Mouse (Mus musculus) testis, postnatal 10 days (tissue): Measurements from ENCODE around the gene Atg2a.

ENCODE experiments used
- DNase-seq: peaks from one replicate; pipeline ENCODE4 v3.0.0; 2021; ENCODE audit warnings: low spot score

Atg2a gene

GRCm38 (mm10) chr19:6247526-6248300 is 6.2 kb downstream of the Atg2a start:
- DNase-seq: no peak

DNA sequence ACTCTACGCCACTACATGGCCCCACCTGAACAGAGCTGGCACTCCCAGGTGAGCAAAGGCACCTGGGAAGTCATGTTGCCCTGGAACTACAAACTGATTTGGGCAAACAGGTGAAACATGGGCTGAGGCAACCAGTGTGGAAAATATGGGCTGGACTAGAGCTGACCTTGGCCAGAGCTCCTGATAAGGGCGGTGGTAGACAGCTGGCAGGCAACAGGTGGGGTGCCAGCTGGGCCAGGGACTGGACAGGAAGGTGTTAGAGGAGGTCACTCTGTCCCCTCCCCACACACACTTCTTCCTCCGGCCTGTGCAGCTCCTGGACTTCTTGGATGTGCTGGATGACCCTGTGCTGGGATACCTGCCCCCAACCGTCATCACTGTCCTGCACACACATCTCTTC is 11.6 kb downstream of the Atg2a start:
- no peak for DNase-seq

DNA sequence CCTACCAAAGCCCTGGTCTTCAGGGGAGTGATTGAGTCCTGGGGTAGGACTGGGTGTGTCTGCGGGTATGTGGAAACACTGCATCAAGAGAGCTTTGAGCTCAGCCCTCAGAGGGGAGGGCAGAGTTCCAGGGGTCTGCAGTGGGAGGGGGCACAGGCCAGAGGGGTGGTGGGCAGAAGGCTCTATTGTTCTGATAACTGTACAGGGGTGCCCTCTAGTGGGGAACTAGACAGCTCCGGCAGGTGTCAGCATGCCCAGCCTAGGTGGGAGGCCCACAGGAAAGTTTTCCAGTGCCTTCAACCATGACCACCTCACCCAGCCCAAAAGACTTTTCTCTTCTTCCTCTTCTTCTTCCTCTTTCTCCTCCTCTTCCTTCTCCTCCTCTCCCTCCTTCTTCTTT is 19.0 kb downstream of the Atg2a start:
- DNase-seq: no peak

DNA sequence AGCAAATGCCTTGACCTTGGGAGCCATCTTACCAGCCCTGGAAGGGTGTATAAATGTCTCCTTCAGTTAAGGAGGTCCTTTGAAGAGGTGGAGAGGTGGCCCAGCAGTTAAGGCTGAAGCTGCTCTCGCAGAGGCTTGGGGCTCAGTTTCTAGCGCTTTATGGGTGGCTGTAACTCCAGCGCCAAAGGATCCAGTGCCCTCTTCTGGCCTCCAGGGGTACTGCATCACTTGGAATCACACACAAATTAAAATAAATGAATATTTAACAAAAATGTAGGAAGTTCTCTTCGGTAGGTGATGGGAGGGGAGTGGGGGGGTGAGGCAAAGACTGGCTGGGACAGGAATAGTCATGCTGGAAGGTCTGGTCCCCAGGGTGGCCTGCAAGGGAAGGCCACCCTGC is 19.5 kb downstream of the Atg2a start:
- DNase-seq: no peak

DNA sequence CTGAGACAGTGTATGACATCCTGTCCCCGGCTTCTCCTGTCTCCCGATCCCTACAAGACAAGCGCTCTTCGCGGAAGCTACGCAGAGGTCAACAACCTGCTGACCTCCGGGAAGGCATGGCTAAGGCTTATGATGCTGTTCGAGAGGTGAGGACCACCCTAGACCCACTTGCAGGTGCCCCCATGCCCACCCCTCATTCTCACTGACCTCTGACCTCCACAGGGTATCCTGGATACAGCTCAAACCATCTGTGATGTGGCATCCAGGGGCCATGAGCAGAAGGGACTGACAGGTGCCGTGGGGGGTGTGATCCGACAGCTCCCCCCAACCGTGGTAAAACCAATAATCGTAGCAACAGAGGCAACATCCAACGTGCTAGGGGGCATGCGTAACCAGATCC is 19.9 kb downstream of the Atg2a start:
- no peak for DNase-seq

GRCm38 (mm10) chr19:6262222-6262621 is 20.8 kb downstream of the Atg2a start:
- DNase-seq: peak; percentile 86

DNA sequence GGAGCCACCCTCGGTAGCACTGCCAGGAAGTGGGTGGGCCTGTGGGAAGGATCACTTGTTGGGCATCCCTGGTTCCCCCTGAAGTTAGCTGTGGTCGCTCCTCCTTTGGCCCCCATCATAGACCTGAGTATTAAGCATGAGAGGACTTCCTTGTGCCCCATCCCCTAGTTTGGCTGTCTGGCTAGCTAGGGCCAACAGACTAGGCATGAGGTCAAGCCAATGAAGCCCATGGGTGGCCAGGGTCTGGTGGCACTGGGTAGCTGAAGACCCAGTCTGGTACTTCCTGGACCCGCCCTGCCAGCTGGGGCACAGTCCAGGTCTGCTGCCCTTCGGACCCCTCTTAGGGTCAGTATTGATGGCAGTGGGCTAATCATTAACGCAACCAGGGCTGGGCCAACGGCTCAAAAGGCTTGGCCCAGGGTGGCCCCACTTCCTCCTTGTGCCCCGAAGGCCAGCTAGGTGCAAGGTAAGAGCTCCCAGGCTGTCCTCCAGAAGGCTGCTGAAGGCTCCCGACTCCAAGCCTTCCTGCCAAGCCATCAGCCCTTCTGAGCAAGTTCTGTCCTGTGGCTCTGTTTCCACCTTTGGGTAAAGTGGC is 21.5 kb downstream of the Atg2a start:
- DNase-seq: no peak

GRCm38 (mm10) chr19:6264200-6264599 is 22.7 kb downstream of the Atg2a start:
- DNase-seq: no peak

- no peak for DNase-seq
Observed at GRCm38 (mm10) chr19:6264945-6265344, 23.5 kb downstream of the Atg2a start.

DNA sequence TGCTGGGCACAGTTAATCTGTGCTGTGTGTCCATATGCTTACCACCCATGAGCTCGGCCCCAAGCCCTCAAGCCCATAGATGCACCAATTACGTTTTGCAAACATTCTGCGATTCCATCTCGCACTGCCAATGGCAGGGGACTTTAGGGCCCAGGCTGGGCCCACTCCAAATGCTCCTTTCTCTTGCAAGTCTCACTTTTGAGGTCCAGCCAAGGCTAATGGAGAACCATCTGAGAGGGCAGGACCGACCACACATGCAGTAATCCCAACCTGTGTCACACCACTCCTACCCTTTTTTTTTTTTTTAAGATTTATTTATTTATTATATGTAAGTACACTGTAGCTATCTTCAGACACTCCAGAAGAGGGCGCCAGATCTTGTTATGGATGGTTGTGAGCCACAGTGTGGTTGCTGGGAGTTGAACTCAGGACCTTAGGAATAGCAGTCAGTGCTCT is 24.3 kb downstream of the Atg2a start:
- no peak for DNase-seq

DNA sequence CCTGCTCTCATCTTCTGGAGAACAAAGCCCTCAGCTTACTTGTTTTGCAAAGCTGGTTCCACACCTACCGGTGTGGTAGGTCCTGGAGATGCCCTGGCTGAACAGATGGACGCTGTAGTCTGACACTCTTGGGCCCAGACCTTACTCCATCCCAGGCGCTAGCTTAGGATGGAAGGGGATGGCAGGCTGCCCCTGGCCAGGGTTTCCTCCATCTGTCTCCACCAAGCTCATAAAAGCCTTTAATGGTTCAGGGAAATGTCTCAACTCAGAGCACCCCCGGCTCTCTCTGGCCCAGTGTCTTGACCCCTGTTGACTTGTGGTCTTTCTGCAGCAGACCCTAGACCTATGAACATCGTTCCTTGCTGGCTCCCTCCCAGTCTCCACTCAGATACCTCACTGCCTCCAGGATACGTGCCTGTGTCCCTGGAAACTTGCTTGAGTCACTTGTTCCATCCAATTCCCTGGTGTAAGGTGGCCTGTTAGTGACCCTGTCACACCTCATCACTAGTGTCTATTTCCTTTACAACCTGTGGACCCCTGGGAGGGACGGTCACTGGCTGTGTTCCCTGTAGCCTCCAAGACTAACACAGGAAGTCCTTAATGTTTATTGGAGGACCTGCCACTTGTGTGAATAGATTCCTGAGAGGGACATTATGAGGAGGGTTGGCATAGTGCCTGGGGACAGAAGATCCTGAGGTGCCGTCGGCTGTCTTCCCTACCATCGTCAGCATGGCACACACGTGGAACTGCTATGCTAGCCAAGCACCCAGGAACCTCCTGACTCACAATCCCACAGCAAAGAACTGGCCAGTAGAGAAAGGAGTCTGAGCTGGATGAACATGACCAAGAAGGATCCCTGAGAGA is 26.1 kb downstream of the Atg2a start:
- DNase-seq: no peak

DNA sequence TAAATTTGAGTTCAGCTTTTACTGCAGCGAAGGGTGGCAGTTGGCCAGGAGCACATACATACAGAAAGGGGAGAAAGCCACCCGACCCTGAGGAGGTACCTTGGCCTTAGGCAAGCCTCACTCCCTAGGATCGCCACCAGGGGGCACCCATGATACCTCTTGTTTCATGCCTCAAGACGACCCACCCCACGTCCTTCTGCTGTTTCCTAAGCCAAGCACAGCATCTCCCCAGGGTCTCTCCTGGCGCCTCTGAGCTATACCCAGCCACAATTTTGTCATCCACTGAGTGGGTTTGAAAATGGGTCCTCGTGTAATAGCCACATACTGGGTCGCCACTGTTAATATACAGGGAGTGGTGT is 26.7 kb downstream of the Atg2a start:
- DNase-seq: peak; percentile 94

DNA sequence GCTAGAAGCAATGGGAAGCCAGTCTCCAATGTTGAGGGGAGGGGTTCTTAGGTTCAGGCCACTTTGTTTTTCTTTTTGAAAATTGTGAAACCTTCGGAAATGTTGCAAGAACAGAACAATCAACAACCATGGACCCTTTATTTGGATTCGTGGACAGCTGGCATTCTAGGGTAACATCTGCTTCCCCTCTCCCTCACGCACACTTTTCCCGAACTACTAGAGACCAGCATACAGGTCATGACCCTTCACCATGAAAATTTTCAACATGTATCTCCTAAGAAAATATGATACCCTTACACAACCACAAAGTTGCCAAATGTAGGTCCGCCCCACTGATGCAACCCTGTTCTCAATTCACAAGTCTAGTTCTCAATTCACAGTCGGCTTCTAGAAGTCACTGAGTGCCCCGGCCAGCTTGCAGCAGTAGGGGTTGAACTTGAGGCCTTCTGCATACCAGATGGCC is 27.2 kb downstream of the Atg2a start:
- DNase-seq: no peak

DNA sequence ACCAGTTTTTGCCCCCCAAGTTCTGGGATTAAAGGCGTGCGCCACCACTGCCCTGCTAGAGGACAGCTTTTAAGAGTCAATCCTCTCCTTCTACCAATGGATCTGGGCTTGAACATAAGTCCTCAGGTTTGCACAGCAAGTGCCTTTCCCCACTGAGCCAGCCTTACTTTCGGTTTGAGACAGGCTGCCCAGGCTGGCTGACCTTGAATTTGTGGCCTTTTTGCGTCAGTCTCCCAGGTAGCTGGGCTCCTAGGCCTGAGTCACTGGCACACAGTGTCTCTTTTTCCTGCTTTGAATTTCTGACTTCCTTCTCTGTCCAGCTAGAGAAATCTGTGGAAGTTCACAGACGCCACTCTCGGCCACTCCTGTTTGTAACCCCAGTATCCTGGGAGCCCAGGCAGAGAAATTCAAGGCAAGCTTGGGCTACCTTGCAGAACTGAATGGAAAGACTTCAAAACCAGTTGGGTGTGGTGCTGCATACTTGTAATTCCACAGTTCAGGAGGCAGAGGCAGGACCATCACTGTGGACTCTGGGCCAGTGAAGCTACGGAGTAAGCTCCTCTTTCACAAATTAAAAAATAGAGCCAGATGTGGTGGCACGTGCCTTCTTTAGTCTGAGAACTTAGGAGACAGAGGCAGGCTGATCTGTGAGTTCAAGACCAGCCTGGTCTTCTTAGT is 28.5 kb downstream of the Atg2a start:
- no peak for DNase-seq

DNA sequence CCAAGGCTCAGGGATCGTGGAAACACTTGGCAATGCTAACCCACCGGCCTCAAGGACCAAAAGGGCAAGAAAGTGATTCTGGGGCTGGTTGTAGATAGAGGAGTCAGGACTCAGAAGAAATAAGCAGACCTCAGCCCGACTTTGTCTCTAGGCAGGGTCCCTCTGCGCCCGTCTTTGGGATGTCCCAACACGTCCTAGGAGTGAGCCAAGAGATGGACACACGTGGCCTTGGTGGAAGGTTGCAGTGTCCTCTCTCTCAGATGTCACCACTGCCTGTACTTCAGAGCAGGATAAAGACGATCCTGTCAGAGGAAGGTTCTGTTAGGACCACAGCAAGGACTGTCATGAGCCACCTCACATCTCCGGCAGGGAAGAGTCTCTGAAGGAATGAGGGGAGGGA is 29.2 kb downstream of the Atg2a start:
- no peak for DNase-seq

DNA sequence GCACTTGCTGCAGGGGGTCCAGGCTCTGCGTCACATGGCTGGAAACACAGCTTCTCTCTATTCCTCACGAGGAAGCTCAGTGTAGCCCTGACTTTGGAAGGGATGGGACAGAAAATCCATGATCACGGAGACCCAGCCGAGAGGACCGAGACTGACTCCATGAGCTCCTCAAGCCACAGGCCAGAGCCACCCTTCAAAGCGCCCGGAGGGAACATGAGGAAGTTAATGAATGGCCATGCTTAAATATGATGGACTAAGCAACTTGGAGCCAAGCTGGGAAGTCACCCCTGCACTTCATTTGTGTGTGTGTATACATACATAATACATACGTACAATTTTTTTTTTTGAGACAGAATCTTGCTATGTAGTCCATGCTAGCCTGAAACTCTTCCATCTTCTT is 29.7 kb downstream of the Atg2a start:
- no peak for DNase-seq

- no peak for DNase-seq
Observed at GRCm38 (mm10) chr19:6272053-6272452, 30.6 kb downstream of the Atg2a start.

- no peak for DNase-seq
Observed at GRCm38 (mm10) chr19:6272738-6273137, 31.3 kb downstream of the Atg2a start.

DNA sequence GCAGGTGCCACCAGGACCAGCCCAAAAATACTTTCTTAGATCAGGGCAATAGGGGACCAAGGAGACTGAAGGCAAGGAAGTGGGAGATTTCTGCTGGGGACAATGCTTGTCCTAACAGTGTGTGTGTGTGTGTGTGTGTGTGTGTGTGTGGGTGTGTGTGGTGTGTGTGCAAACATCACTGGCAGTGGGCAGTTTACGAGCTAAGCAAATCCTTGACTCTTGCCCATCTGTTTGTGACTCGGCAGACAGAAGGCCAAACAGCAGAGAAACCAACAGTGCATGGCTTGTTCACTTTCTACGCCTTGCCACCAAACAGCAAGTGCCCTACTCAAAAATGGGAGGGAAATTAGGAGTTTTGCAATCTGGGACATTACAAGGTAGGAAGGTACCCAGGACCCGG is 32.1 kb downstream of the Atg2a start:
- no peak for DNase-seq

DNA sequence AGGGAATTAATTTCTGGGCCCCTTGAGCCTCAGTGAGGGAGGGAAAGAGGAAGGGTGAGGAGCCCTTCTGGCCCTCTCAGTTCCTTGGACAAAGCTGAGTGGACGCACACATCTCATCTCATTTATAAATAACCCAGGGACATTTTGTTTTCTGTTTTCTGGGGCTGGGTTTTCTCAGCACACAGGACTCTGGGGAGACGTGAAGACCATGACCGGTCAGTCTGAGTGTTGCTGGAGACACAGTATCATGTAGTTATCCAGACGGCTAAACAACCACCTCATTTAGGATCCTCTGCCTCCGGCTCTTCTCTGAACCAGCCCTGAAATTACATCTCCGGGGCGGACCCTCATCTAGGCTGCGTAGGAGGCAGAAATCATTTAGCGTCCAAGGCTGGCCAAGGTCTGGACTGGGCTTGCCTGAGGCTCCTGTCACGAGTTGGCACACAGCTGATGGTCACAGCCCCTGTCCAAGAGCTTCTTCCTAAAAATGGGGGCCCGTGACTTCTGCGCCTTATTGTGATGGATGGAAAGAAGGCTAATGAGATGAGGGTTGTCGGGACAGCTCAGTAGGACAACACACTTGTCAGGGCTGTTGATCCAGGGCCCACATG is 32.6 kb downstream of the Atg2a start:
- no peak for DNase-seq

DNA sequence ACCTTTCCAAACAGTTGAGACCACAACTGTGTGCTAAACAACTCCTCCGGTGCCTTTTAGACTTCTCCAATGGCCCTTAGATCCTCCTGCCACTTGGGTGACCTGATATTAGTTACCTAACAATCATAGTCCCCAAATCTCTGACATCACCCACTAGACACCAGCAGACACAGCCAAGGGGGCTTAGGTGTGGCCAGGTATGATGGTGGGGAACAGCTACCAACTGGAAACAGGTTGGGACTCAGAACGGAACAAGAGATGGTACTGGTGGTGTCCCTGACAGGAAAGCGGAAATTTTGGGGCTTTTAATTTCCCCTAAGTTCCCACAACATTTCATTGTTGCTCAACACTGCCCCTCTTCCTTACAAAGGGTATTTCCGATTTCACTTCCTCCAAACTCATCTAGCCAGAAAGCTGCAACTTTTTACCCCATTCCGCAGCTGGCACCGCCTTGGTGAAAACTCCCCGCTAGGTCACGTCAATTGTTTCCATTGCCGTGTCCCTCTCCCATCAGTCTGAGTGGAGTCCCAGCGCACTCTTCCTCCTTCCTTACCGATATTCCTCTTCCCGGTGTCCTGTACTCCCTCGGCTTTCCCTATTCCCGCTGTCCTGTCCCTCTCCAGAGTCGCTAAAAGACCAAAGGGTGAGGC is 34.4 kb downstream of the Atg2a start:
- no peak for DNase-seq
